Mouse (Mus musculus) kidney, embryonic 14.5 days (tissue): ENCODE measurements around the gene Slc16a14. TPM values are rescaled to one million over a fixed set of nuclear protein-coding genes. Genes with fewer than 3 reads are reported as not detected.

Experiments
- ATAC-seq: fragments of 200-750 bp; cut with Nextera tagmentation; 2 replicates; pipeline ENCODE4 v1.8.0; 2017; ENCODE audit warnings: moderate number of reproducible peaks, mild to moderate bottlenecking, moderate TSS enrichment, moderate library complexity; ENCODE audit not compliant: low FRiP score, low TSS enrichment
- H3K27ac ChIP-seq: fragments of 300-500 bp; sonication (generic); 2 replicates; pipeline ENCODE4 v1.5.1; 2014; ENCODE audit warnings: low read depth, mild to moderate bottlenecking, low read length, moderate library complexity, mixed read lengths
- H3K27me3 ChIP-seq: fragments of 300-500 bp; sonication (generic); 2 replicates; pipeline ENCODE4 v1.6.1; 2014; ENCODE audit warnings: mild to moderate bottlenecking, low read length; ENCODE audit not compliant: control insufficient read depth, insufficient read depth
- H3K36me3 ChIP-seq: fragments of 300-500 bp; sonication (generic); 2 replicates; pipeline ENCODE4 v1.6.1; 2014; ENCODE audit warnings: low read length, mixed read lengths; ENCODE audit not compliant: control insufficient read depth, insufficient read depth
- H3K4me1 ChIP-seq: fragments of 300-500 bp; sonication (generic); 2 replicates; pipeline ENCODE4 v1.6.1; 2014; ENCODE audit warnings: low read length, mixed read lengths; ENCODE audit not compliant: control insufficient read depth, insufficient read depth
- H3K4me2 ChIP-seq: fragments of 300-500 bp; sonication (generic); replicated peaks from 2 replicates; pipeline ENCODE4 v1.6.1; 2014; ENCODE audit warnings: low read depth, mild to moderate bottlenecking, low read length
- H3K4me3 ChIP-seq: fragments of 300-500 bp; sonication (generic); 2 replicates; pipeline ENCODE4 v1.5.1; 2014; ENCODE audit warnings: mild to moderate bottlenecking, low read length
- H3K9ac ChIP-seq: fragments of 300-500 bp; sonication (generic); 2 replicates; pipeline ENCODE4 v1.6.1; 2014; ENCODE audit warnings: low read depth, mild to moderate bottlenecking, low read length, moderate library complexity
- H3K9me3 ChIP-seq: fragments of 300-500 bp; sonication (generic); 2 replicates; pipeline ENCODE4 v1.6.1; 2016; ENCODE audit warnings: low read length; ENCODE audit not compliant: control insufficient read depth
- WGBS: fragments of 180-500 bp; shearing (Covaris S2); extraction: QIAGEN DNeasy Blood & Tissue Kit; methylation state at CpG from one replicate; pipeline ENCODE4 v1.1.7; 2014; 5-methylcytosine and 5-hydroxymethylcytosine counted together
- polyA plus RNA-seq: library from polyadenylated mRNA; unstranded; fragments of >200 nt; fragmentation: Nextera tagmentation; extraction: Ambion mirVana; gene quantifications from 2 replicates; pipeline ENCODE4 v1.2.1, GENCODE M21; 2014

Slc16a14 gene
- polyA plus RNA-seq, 1 experiment from 2014 or later: 0.53 TPM

DNA sequence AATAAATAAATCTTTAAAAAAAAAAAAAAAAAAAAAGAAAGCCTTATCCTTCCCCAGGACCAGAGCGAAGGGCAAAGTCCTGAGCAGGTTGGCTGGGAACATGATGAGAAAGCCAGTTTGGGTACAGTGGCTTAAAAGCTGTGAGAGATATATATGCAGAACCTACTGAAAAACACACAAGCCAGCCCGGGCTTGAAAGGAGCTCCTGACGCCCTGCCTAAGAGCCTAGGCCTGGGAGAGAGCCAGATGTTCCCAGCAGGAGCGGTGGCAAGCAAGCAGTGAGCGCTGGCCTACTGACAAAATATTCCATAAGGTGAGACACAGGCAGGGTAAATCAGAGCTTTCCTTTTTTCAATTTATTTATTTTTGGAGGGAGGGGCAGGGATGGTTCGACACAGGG, 68.7 kb downstream of the Slc16a14 start:
- no peak overlapping the region for H3K9ac ChIP-seq
- H3K4me2 ChIP-seq: no peak overlapping the region
- no peaks in the 10 kb centered on the region for H3K9me3 ChIP-seq
- ATAC-seq: no peak
- no peak overlapping the region for H3K4me3 ChIP-seq
- no peaks in the 10 kb centered on the region for H3K36me3 ChIP-seq
- no peak overlapping the region for H3K27ac ChIP-seq
- 0 out of 2 replicates have a peak, but pooled peaks cover 6% of the 10 kb centered on the region for H3K4me1 ChIP-seq
- H3K27me3 ChIP-seq: no peaks in the 10 kb centered on the region
- 89% methylated on average over 6 of the region's 6 CpGs for WGBS

DNA sequence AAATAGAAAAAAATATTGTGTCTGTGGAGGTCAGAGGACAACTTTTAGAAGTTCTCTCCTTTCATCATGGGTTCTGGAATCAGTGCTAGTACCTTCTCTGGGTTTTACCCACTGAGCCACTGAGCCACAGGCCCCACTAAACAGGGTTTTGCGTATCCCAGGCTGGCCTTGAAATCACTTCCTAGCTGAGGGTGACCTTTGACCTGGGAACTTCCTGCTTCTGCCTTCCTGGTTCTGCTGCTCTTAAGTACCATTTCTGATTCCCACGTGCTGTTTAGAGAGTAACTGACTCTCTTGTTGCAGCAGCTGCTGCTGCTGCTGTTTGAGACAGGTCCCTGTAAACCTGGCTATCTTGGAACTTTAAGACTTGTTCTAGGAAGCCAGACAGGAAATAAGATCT, 70.3 kb downstream of the Slc16a14 start:
- Histone ChIP-seq H3K9ac (no peak overlapping the region), H3K36me3 (no peaks in the 10 kb centered on the region), H3K27ac (no peak overlapping the region), H3K9me3 (no peaks in the 10 kb centered on the region), H3K4me3 (no peak overlapping the region), H3K27me3 (no peaks in the 10 kb centered on the region), H3K4me1 (0 out of 2 replicates have a peak, but pooled peaks cover 6% of the 10 kb centered on the region), H3K4me2 (no peak overlapping the region)
- 28% methylated on average over 2 of the region's 2 CpGs for WGBS
- no peak for ATAC-seq

GRCm38 (mm10) chr1:84861255-84861630, 73.7 kb downstream of the Slc16a14 start:
- Histone ChIP-seq H3K4me3 (no peak overlapping the region), H3K9ac (no peak overlapping the region), H3K27ac (no peak overlapping the region), H3K27me3 (no peaks in the 10 kb centered on the region), H3K9me3 (no peaks in the 10 kb centered on the region), H3K36me3 (no peaks in the 10 kb centered on the region), H3K4me2 (no peak overlapping the region), H3K4me1 (0 out of 2 replicates have a peak, but pooled peaks cover 6% of the 10 kb centered on the region)
- ATAC-seq: no peak
- WGBS: 44% methylated on average over 1 of the region's 1 CpGs

- Histone ChIP-seq H3K27me3 (no peaks in the 10 kb centered on the region), H3K4me3 (no peak overlapping the region), H3K9ac (no peak overlapping the region), H3K9me3 (no peaks in the 10 kb centered on the region), H3K4me2 (no peak overlapping the region), H3K4me1 (0 out of 2 replicates have a peak, but pooled peaks cover 6% of the 10 kb centered on the region), H3K36me3 (no peaks in the 10 kb centered on the region), H3K27ac (no peak overlapping the region)
- WGBS: 84% methylated on average over 10 of the region's 10 CpGs
- ATAC-seq: no peak
Observed at GRCm38 (mm10) chr1:84860360-84861254, 74.3 kb downstream of the Slc16a14 start.

- ATAC-seq: no peak
- Histone ChIP-seq H3K27ac (no peak overlapping the region), H3K36me3 (no peaks in the 10 kb centered on the region), H3K4me1 (0 out of 2 replicates have a peak, but pooled peaks cover 6% of the 10 kb centered on the region), H3K27me3 (no peaks in the 10 kb centered on the region), H3K9ac (no peak overlapping the region), H3K4me2 (no peak overlapping the region), H3K9me3 (no peaks in the 10 kb centered on the region), H3K4me3 (no peak overlapping the region)
- 87% methylated on average over 6 of the region's 6 CpGs for WGBS
Observed at GRCm38 (mm10) chr1:84859597-84859996, 75.3 kb downstream of the Slc16a14 start.

Other genes starting within 250 kb of the Slc16a14 start
- gene Dner, start 238.9 kb downstream of the Slc16a14 start, polyA plus RNA-seq: 0.31 and 1.1 TPM in 2 replicates
- 10.6 and 13.3 TPM in 2 replicates for gene Fbxo36, start 95.3 kb downstream of the Slc16a14 start, polyA plus RNA-seq
- 57.9 and 85.8 TPM in 2 replicates for gene Trip12, start 94.6 kb downstream of the Slc16a14 start, polyA plus RNA-seq
- not detected in 2 replicates for gene Gm10553, start 165.0 kb upstream of the Slc16a14 start, polyA plus RNA-seq
- not detected in 2 replicates for gene A530032D15Rik, start 174.7 kb upstream of the Slc16a14 start, polyA plus RNA-seq